Mouse (Mus musculus) G1E (cell line): Measurements from ENCODE around the gene Acbd7. TPM values are rescaled to one million over a fixed set of nuclear protein-coding genes. Genes with fewer than 3 reads are reported as not detected.
A peak's percentile ranks its signal among the peaks of the same experiment; 100 is the strongest.

Experiments used
- ATAC-seq: 2 replicates; pipeline ENCODE4 v1.8.0; 2016; ENCODE audit warnings: mild to moderate bottlenecking; ENCODE audit not compliant: insufficient number of reproducible peaks, poor library complexity, low FRiP score, severe bottlenecking; ENCODE audit errors: extremely low read depth
- DNase-seq: peaks from one replicate; pipeline ENCODE4 v3.0.0; 2012; ENCODE audit warnings: low spot score
- H3K27me3 ChIP-seq: 2 replicates; pipeline ENCODE4 v1.6.1; 2012; ENCODE audit warnings: mild to moderate bottlenecking, low read length, inconsistent platforms; ENCODE audit not compliant: insufficient read depth
- H3K36me3 ChIP-seq: replicated peaks from 2 replicates; pipeline ENCODE3; 2012; ENCODE audit warnings: mild to moderate bottlenecking, inconsistent platforms
- H3K4me1 ChIP-seq: 2 replicates; pipeline ENCODE4 v1.6.1; 2012; ENCODE audit warnings: low read depth, low read length, inconsistent platforms, mixed read lengths; ENCODE audit not compliant: insufficient read depth
- H3K4me3 ChIP-seq: 2 replicates; pipeline ENCODE4 v1.5.1; 2012; ENCODE audit warnings: low read depth, mild to moderate bottlenecking, inconsistent platforms, low read length, moderate library complexity, mixed read lengths
- H3K9me3 ChIP-seq: replicated peaks from 2 replicates; pipeline ENCODE4 v1.6.1; 2012; ENCODE audit warnings: inconsistent platforms
- CTCF ChIP-seq: IDR thresholded peaks from 2 replicates; pipeline ENCODE4 v1.5.1; 2012; ENCODE audit warnings: low read depth, low read length, inconsistent platforms, mixed read lengths
- GATA1 ChIP-seq: IDR thresholded peaks from 2 replicates; pipeline ENCODE4 v1.6.1; 2012; ENCODE audit warnings: borderline replicate concordance, low read length, inconsistent platforms, mixed read lengths
- GATA2 ChIP-seq: IDR thresholded peaks from 2 replicates; pipeline ENCODE4 v1.6.1; 2012; ENCODE audit warnings: low read depth, low read length, inconsistent platforms, borderline replicate concordance
- POLR2AphosphoS5 ChIP-seq: IDR thresholded peaks from 2 replicates; pipeline ENCODE4 v1.6.1; 2012; ENCODE audit warnings: low read depth, low read length, inconsistent platforms; ENCODE audit not compliant: insufficient replicate concordance
- TAL1 ChIP-seq: conservative IDR thresholded peaks from 2 replicates; pipeline ENCODE4 v1.6.1; 2012; ENCODE audit warnings: low read depth, low read length, inconsistent platforms, mixed read lengths
- polyA plus RNA-seq: library from polyadenylated mRNA; stranded (reverse); fragments of >175 nt; gene quantifications from 2 replicates; pipeline ENCODE4 v1.2.3, GENCODE M21; 2012
- total RNA-seq, 2 experiments: library from RNA; stranded (forward) in 1 of 2; stranded (reverse) in 1 of 2; fragments of 200-1000 nt in 1 of 2; fragments of >200 nt in 1 of 2; fragmentation: Nextera tagmentation in 1 of 2; gene quantifications; 2 replicates each; pipeline ENCODE4 v1.2.3; 2014 to 2017

Acbd7 gene
- total RNA-seq (2014; fragmentation: Nextera tagmentation) (not detected in 2 replicates), total RNA-seq (2017) (0.33 and 0.87 TPM in 2 replicates), polyA plus RNA-seq (not detected in 2 replicates)

DNA sequence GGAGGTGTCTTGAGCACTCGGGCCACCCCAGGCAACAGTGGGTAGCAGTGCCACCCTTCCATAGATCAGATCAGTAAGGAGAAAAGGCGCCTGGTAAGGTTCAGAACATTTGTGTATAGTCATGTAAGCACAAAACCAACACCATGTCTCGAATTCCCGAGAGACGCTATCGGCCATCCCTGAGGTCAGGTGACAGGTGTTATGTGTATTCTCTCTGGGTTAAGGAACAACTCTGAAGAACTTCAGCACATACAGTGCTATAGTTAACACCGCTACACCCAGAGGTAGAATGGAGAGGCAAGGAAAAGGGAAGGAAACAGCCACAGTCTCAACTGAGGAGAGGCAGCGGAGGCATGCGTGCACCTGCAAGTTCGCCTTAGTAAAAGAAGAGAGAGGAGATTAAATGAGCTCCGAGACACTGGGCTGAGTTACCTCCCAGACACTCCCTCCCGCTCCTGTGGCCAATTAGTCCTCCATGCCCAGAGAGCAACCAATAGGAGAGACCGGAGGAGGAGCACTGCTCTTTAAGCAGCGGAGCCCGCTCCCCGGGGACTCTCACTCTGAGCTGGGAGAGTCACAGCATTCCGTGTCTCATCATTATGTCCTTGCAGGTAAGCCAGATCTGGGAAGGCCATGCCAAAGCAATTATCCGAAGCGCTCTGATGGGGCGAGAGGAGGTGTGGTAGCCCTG, at the start of gene Acbd7:
Acbd7 (plus strand) TSS at position 558 of the 691 bp plus-strand sequence.
- TF ChIP-seq GATA2: no peak
- TF ChIP-seq CTCF: no peak
- TF ChIP-seq GATA1: no peak
- no peak for TF ChIP-seq TAL1
- TF ChIP-seq POLR2AphosphoS5: no peak
- Histone ChIP-seq H3K4me3 (peak within 1 kb of the TSS; percentile 63), H3K27me3 (peaks cover 8% of the 10 kb centered on the region), H3K36me3 (peaks cover 5% of the 10 kb centered on the region), H3K4me1 (peaks cover 29% of the 10 kb centered on the region), H3K9me3 (no peaks in the 10 kb centered on the region)
- ATAC-seq (peak; percentile 70), DNase-seq (peak; percentile 70)

DNA sequence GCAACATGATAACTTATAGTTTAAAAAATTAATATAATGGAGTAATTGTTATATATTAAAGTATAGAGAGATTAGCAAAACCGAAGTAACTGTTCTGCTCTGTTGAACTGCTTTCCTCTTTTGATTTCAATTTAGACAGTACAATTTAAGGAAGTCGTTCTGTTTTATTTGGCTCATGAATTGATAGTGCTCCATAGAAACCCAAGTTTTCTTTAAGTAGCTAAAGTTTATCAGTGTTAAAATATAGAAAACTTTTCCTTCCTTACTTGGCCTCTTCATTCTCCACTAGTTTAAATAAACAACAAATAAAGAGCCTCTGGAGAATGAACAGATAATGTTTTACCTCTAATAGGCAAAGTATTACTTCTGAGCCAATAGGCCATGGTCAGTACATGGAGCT, 49.7 kb upstream of the Acbd7 start:
- no peak for DNase-seq
- H3K4me3 ChIP-seq: no peak overlapping the region
- TF ChIP-seq TAL1: no peak
- TF ChIP-seq GATA1: no peak
- TF ChIP-seq GATA2: no peak
- TF ChIP-seq CTCF: no peak
- TF ChIP-seq POLR2AphosphoS5: no peak

GRCm38 (mm10) chr2:3289581-3289980, 46.4 kb upstream of the Acbd7 start:
- TF ChIP-seq POLR2AphosphoS5 (no peak), GATA2 (no peak), GATA1 (no peak), CTCF (no peak), TAL1 (no peak)
- ATAC-seq: no peak
- no peak overlapping the region for H3K4me3 ChIP-seq
- peaks cover 5% of the 10 kb centered on the region for H3K36me3 ChIP-seq
- no peaks in the 10 kb centered on the region for H3K9me3 ChIP-seq
- no peak for DNase-seq
- peaks cover 13% of the 10 kb centered on the region for H3K4me1 ChIP-seq
- H3K27me3 ChIP-seq: no peaks in the 10 kb centered on the region

More for the DNA sequence above, 49.7 kb upstream of the Acbd7 start:
- peaks cover 2% of the 10 kb centered on the region for H3K36me3 ChIP-seq
- no peak for ATAC-seq
- H3K9me3 ChIP-seq: no peaks in the 10 kb centered on the region
- H3K27me3 ChIP-seq: no peaks in the 10 kb centered on the region
- H3K4me1 ChIP-seq: peaks cover 27% of the 10 kb centered on the region

GRCm38 (mm10) chr2:3292170-3292569, 43.8 kb upstream of the Acbd7 start:
- DNase-seq (no peak), ATAC-seq (peak; percentile 22; the same call in 1 of the 2 replicates)
- H3K4me1 ChIP-seq: peaks cover 3% of the 10 kb centered on the region; the same call in 1 of the 2 replicates
- no peaks in the 10 kb centered on the region for H3K9me3 ChIP-seq
- no peak overlapping the region for H3K4me3 ChIP-seq
- TF ChIP-seq GATA1 (no peak), GATA2 (no peak), TAL1 (no peak), POLR2AphosphoS5 (no peak), CTCF (no peak)
- H3K27me3 ChIP-seq: no peaks in the 10 kb centered on the region
- peaks cover 6% of the 10 kb centered on the region for H3K36me3 ChIP-seq

DNA sequence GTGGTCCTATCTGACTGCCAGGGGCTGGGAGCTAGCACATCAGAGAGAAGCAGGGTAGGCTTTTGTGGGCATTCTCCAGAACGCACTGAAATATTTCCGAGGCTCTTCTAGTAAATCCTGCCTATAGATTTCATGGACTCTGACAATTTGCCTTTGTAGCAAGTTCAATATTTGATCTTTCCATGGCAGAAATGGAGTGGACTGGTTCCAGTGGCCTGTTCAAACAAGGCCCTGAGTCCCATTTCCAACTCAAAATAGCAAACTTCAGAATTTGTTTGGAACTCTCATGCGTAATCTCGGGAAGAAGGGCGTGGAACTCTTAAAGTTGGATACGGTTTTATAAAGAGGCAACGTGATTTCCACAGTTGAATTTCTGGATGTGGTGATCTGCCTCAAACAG, 40.1 kb upstream of the Acbd7 start:
- no peaks in the 10 kb centered on the region for H3K9me3 ChIP-seq
- H3K27me3 ChIP-seq: no peaks in the 10 kb centered on the region
- no peak for ATAC-seq
- peaks cover 5% of the 10 kb centered on the region for H3K36me3 ChIP-seq
- no peak overlapping the region for H3K4me3 ChIP-seq
- peaks cover 3% of the 10 kb centered on the region; the same call in 1 of the 2 replicates for H3K4me1 ChIP-seq
- DNase-seq: no peak
- TF ChIP-seq GATA2 (no peak), POLR2AphosphoS5 (no peak), GATA1 (no peak), TAL1 (no peak), CTCF (no peak)

- no peak for ATAC-seq
- no peak for DNase-seq
- Histone ChIP-seq H3K9me3 (no peaks in the 10 kb centered on the region), H3K27me3 (no peaks in the 10 kb centered on the region), H3K4me3 (no peak overlapping the region), H3K4me1 (no peaks in the 10 kb centered on the region), H3K36me3 (peaks cover 32% of the 10 kb centered on the region)
- TF ChIP-seq TAL1: no peak
- TF ChIP-seq POLR2AphosphoS5: no peak
- no peak for TF ChIP-seq CTCF
- TF ChIP-seq GATA2: no peak
- no peak for TF ChIP-seq GATA1
Measured at GRCm38 (mm10) chr2:3305426-3306025, 30.4 kb upstream of the Acbd7 start.
